Mouse (Mus musculus) MEL (cell line): ENCODE measurements at regions not wholly inside any gene's neighbourhood (a gene's known extent, or its start where the extent isn't known, plus 50 kb on each side); places are given as distances from the start of the nearest gene placed in this dataset.

Source experiments
- DNase-seq: peaks from one replicate; pipeline ENCODE4 v3.0.0; 2011; ENCODE audit warnings: low read depth, low spot score
- H3K27ac ChIP-seq: 2 replicates; pipeline ENCODE4 v1.5.1; 2012; ENCODE audit warnings: low read depth, mild to moderate bottlenecking, control low read depth, low read length, moderate library complexity; ENCODE audit not compliant: control insufficient read depth
- H3K27me3 ChIP-seq, 2 experiments: fragments of 150-350 bp in 1 of 2; sonication (generic) in 1 of 2; 2 replicates each; pipeline ENCODE4 v1.6.1; 2012; ENCODE audit warnings: low read length in 2 of 2, mild to moderate bottlenecking in 2 of 2, improper control_type of control experiment in 1 of 2, moderate library complexity in 1 of 2; ENCODE audit not compliant: insufficient read depth in 2 of 2, control insufficient read depth in 1 of 2
- H3K36me3 ChIP-seq, 2 experiments: 2 replicates each; pipeline ENCODE4 v1.6.1; 2012 to 2014; ENCODE audit warnings: low read length in 2 of 2, improper control_type of control experiment in 1 of 2, inconsistent platforms in 1 of 2, mild to moderate bottlenecking in 1 of 2; ENCODE audit not compliant: insufficient read depth in 2 of 2, control insufficient read depth in 1 of 2
- H3K4me1 ChIP-seq, 2 experiments: fragments of 150-350 bp in 1 of 2; sonication (generic) in 1 of 2; 2 replicates each; pipeline ENCODE4 v1.6.1; 2012; ENCODE audit warnings: low read length in 2 of 2, improper control_type of control experiment in 1 of 2, mild to moderate bottlenecking in 1 of 2; ENCODE audit not compliant: insufficient read depth in 2 of 2, control insufficient read depth in 1 of 2
- H3K4me3 ChIP-seq, 2 experiments: fragments of 150-350 bp in 1 of 2; sonication (generic) in 1 of 2; 2 replicates each; pipeline ENCODE4 v1.5.1; 2012; ENCODE audit warnings: low read depth in 2 of 2, low read length in 2 of 2, mild to moderate bottlenecking in 2 of 2, moderate library complexity in 2 of 2, control low read depth in 1 of 2, improper control_type of control experiment in 1 of 2; ENCODE audit not compliant: control insufficient read depth in 1 of 2, insufficient read depth in 1 of 2
- H3K79me2 ChIP-seq: 2 replicates; pipeline ENCODE4 v1.6.1; 2012; ENCODE audit warnings: mild to moderate bottlenecking, low read length, moderate library complexity; ENCODE audit not compliant: control insufficient read depth, poor library complexity, insufficient read depth
- H3K9ac ChIP-seq: 2 replicates; pipeline ENCODE4 v1.6.1; 2012; ENCODE audit warnings: low read depth, mild to moderate bottlenecking, control low read depth, low read length, moderate library complexity; ENCODE audit not compliant: control insufficient read depth, poor library complexity, severe bottlenecking
- H3K9me3 ChIP-seq: fragments of 150-350 bp; sonication (generic); replicated peaks from 2 replicates; pipeline ENCODE4 v1.6.1; 2012; ENCODE audit warnings: mild to moderate bottlenecking, low read length, improper control_type of control experiment, moderate library complexity; ENCODE audit not compliant: insufficient read depth
- BHLHE40 ChIP-seq: IDR thresholded peaks from 2 replicates; pipeline ENCODE4 v1.6.1; 2012; ENCODE audit warnings: low read depth, mild to moderate bottlenecking, inconsistent platforms, low read length, improper control_type of control experiment, borderline replicate concordance
- CHD2 ChIP-seq: IDR thresholded peaks from 2 replicates; pipeline ENCODE4 v1.6.1; 2011; ENCODE audit warnings: low read length, improper control_type of control experiment
- E2F4 ChIP-seq: IDR thresholded peaks from 2 replicates; pipeline ENCODE4 v1.6.1; 2011; ENCODE audit warnings: low read depth, low read length, improper control_type of control experiment, borderline replicate concordance
- ETS1 ChIP-seq: IDR thresholded peaks from 2 replicates; pipeline ENCODE4 v1.6.1; 2012; ENCODE audit warnings: low read depth, mild to moderate bottlenecking, inconsistent platforms, low read length, improper control_type of control experiment, moderate library complexity
- GABPA ChIP-seq: IDR thresholded peaks from 2 replicates; pipeline ENCODE4 v1.6.1; 2012; ENCODE audit warnings: low read depth, mild to moderate bottlenecking, inconsistent platforms, low read length, improper control_type of control experiment, moderate library complexity
- GATA1 ChIP-seq: IDR thresholded peaks from 2 replicates; pipeline ENCODE4 v1.6.1; 2011; ENCODE audit warnings: low read depth, low read length, improper control_type of control experiment
- JUND ChIP-seq: IDR thresholded peaks from 2 replicates; pipeline ENCODE4 v1.6.1; 2011; ENCODE audit warnings: low read depth, mild to moderate bottlenecking, improper control_type of control experiment, low read length
- KAT2A ChIP-seq: conservative IDR thresholded peaks from 2 replicates; pipeline ENCODE4 v1.6.1; 2012; ENCODE audit warnings: low read depth, low read length, improper control_type of control experiment, inconsistent platforms
- MAFK ChIP-seq: IDR thresholded peaks from 2 replicates; pipeline ENCODE4 v1.6.1; 2011; ENCODE audit warnings: low read depth, mild to moderate bottlenecking, low read length, improper control_type of control experiment, borderline replicate concordance
- MAZ ChIP-seq: IDR thresholded peaks from 2 replicates; pipeline ENCODE4 v1.6.1; 2012; ENCODE audit warnings: low read depth, mild to moderate bottlenecking, inconsistent platforms, low read length, improper control_type of control experiment
- MXI1 ChIP-seq: IDR thresholded peaks from 2 replicates; pipeline ENCODE4 v1.6.1; 2011; ENCODE audit warnings: mild to moderate bottlenecking, low read depth, low read length, improper control_type of control experiment
- MYB ChIP-seq: IDR thresholded peaks from 2 replicates; pipeline ENCODE4 v1.6.1; 2011; ENCODE audit warnings: mild to moderate bottlenecking, low read depth, low read length, improper control_type of control experiment
- MYC ChIP-seq: IDR thresholded peaks from 2 replicates; pipeline ENCODE4 v1.6.1; 2011; ENCODE audit warnings: low read depth, mild to moderate bottlenecking, low read length, improper control_type of control experiment, moderate library complexity
- NRF1 ChIP-seq: IDR thresholded peaks from 2 replicates; pipeline ENCODE4 v1.6.1; 2014; ENCODE audit warnings: low read depth, mild to moderate bottlenecking, inconsistent platforms, low read length, improper control_type of control experiment, moderate library complexity; ENCODE audit not compliant: poor library complexity, insufficient read depth, severe bottlenecking
- POLR2A ChIP-seq, 2 experiments: IDR thresholded peaks; 2 replicates each; pipeline ENCODE4 v1.6.1; 2011 to 2012; ENCODE audit warnings: low read length in 2 of 2, mild to moderate bottlenecking in 2 of 2, control low read depth in 1 of 2, improper control_type of control experiment in 1 of 2, low read depth in 1 of 2, moderate library complexity in 1 of 2; ENCODE audit not compliant: control insufficient read depth in 1 of 2, insufficient read depth in 1 of 2, poor library complexity in 1 of 2
- POLR2AphosphoS5 ChIP-seq: IDR thresholded peaks from 2 replicates; pipeline ENCODE4 v1.6.1; 2012; ENCODE audit warnings: low read depth, borderline replicate concordance, mild to moderate bottlenecking, inconsistent platforms, low read length, moderate library complexity, mixed read lengths
- SIN3A ChIP-seq: IDR thresholded peaks from 2 replicates; pipeline ENCODE4 v1.6.1; 2012; ENCODE audit warnings: low read length, improper control_type of control experiment, inconsistent platforms
- TBP ChIP-seq: IDR thresholded peaks from 2 replicates; pipeline ENCODE4 v1.8.0; 2011; ENCODE audit warnings: low read depth, low read length, improper control_type of control experiment
- UBTF ChIP-seq: IDR thresholded peaks from 2 replicates; pipeline ENCODE4 v1.6.1; 2012; ENCODE audit warnings: low read depth, mild to moderate bottlenecking, inconsistent platforms, low read length, improper control_type of control experiment, moderate library complexity, borderline replicate concordance; ENCODE audit not compliant: insufficient read depth
- USF2 ChIP-seq, 2 experiments: IDR thresholded peaks; 2 replicates each; pipeline ENCODE4 v1.6.1; 2011 to 2012; ENCODE audit warnings: improper control_type of control experiment in 2 of 2, low read length in 2 of 2, borderline replicate concordance in 1 of 2, inconsistent platforms in 1 of 2, low read depth in 1 of 2, mild to moderate bottlenecking in 1 of 2; ENCODE audit not compliant: insufficient read depth in 1 of 2
- ZNF384 ChIP-seq: IDR thresholded peaks from 2 replicates; pipeline ENCODE4 v1.6.1; 2012; ENCODE audit warnings: low read depth, mild to moderate bottlenecking, inconsistent platforms, low read length, improper control_type of control experiment

- Histone ChIP-seq H3K9me3 (no peaks in the 10 kb centered on the region), H3K27me3 (no peaks in the 10 kb centered on the region), H3K36me3 (no peaks in the 10 kb centered on the region), H3K4me3 (peak overlapping the region in 1 of 2 experiments; percentile 64; a peak in 3 of 4 replicates), H3K27ac (no peak overlapping the region), H3K4me1 (peaks cover 0 to 2% of the 10 kb centered on the region in 2 experiments; a peak in 1 of 4 replicates), H3K9ac (no peak overlapping the region), H3K79me2 (no peaks in the 10 kb centered on the region)
- TF ChIP-seq GABPA, result no peak
- TF ChIP-seq POLR2A (IDR thresholded peaks at IDR 0.05; ENCODE audit: control insufficient read depth in 1 of 2, insufficient read depth in 1 of 2, low read depth in 1 of 2, low read length in 2 of 2, poor library complexity in 1 of 2), result no peak
- TF ChIP-seq KAT2A, result no peak
- TF ChIP-seq MYC, result no peak
- TF ChIP-seq MYB, result no peak
- TF ChIP-seq MXI1, result no peak
- no peak for TF ChIP-seq ZNF384
- TF ChIP-seq NRF1, result no peak
- TF ChIP-seq CHD2, result no peak
- TF ChIP-seq JUND, result no peak
- no peak for DNase-seq
Measured at GRCm38 (mm10) chr2:109406591-109407079, 126.1 kb upstream of the Mettl15 start.

- no peaks in the 10 kb centered on the region for H3K27me3 ChIP-seq
- H3K27ac ChIP-seq, result no peak overlapping the region
- no peaks in the 10 kb centered on the region for H3K36me3 ChIP-seq
- no peaks in the 10 kb centered on the region for H3K79me2 ChIP-seq
- H3K9me3 ChIP-seq, result no peaks in the 10 kb centered on the region
- H3K9ac ChIP-seq, result no peak overlapping the region
- H3K4me3 ChIP-seq, result no peak overlapping the region
- H3K4me1 ChIP-seq, result no peaks in the 10 kb centered on the region
- TF ChIP-seq TBP, result no peak
- TF ChIP-seq E2F4, result no peak
- DNase-seq, result no peak
Measured at GRCm38 (mm10) chr2:109420098-109420497, 139.6 kb upstream of the Mettl15 start.

- Histone ChIP-seq H3K27me3 (no peaks in the 10 kb centered on the region; a peak in 1 of 4 replicates), H3K4me1 (no peaks in the 10 kb centered on the region), H3K36me3 (no peaks in the 10 kb centered on the region), H3K9ac (no peak overlapping the region), H3K27ac (no peak overlapping the region), H3K79me2 (no peaks in the 10 kb centered on the region), H3K4me3 (no peak overlapping the region), H3K9me3 (no peaks in the 10 kb centered on the region)
- DNase-seq, result peak; percentile 5
- TF ChIP-seq BHLHE40 (no peak), MAZ (no peak), MAFK (no peak), POLR2A (IDR thresholded peaks at IDR 0.05; ENCODE audit: control insufficient read depth in 1 of 2, insufficient read depth in 1 of 2, low read depth in 1 of 2, low read length in 2 of 2, poor library complexity in 1 of 2) (no peak), ETS1 (no peak), UBTF (no peak), MYB (no peak), KAT2A (no peak), POLR2AphosphoS5 (no peak), MXI1 (no peak), SIN3A (no peak), MYC (no peak), NRF1 (no peak), GATA1 (no peak), USF2 (IDR thresholded peaks at IDR 0.05; ENCODE audit: borderline replicate concordance in 1 of 2, insufficient read depth in 1 of 2, low read depth in 1 of 2, low read length in 2 of 2) (no peak), CHD2 (no peak)
Measured at GRCm38 (mm10) chr2:109431183-109431582, 150.6 kb upstream of the Mettl15 start.
